Mouse (Mus musculus) liver, embryonic 15.5 days (tissue): ENCODE data around the gene Cypt3. TPM values are rescaled to one million over a fixed set of nuclear protein-coding genes. Genes with fewer than 3 reads are reported as not detected.

ENCODE experiments used
- ATAC-seq: fragments of 200-750 bp; cut with Nextera tagmentation; 2 replicates; pipeline ENCODE4 v1.8.0; 2017; ENCODE audit warnings: moderate number of reproducible peaks, mild to moderate bottlenecking, moderate library complexity; ENCODE audit not compliant: insufficient read depth
- H3K27ac ChIP-seq: fragments of 300-500 bp; sonication (generic); replicated peaks from 2 replicates; pipeline ENCODE4 v1.5.1; 2015; ENCODE audit warnings: mild to moderate bottlenecking, inconsistent platforms
- H3K27me3 ChIP-seq: fragments of 300-500 bp; sonication (generic); 2 replicates; pipeline ENCODE4 v1.6.1; 2015; ENCODE audit warnings: mild to moderate bottlenecking, inconsistent platforms
- H3K36me3 ChIP-seq: fragments of 300-500 bp; sonication (generic); replicated peaks from 2 replicates; pipeline ENCODE4 v1.6.1; 2015; ENCODE audit warnings: moderate library complexity, mild to moderate bottlenecking, inconsistent platforms
- H3K4me1 ChIP-seq: fragments of 300-500 bp; sonication (generic); replicated peaks from 2 replicates; pipeline ENCODE4 v1.6.1; 2015; ENCODE audit warnings: inconsistent platforms
- H3K4me2 ChIP-seq: fragments of 300-500 bp; sonication (generic); 2 replicates; pipeline ENCODE4 v1.6.1; 2015; ENCODE audit warnings: moderate library complexity, mild to moderate bottlenecking, inconsistent platforms
- H3K4me3 ChIP-seq: fragments of 300-500 bp; sonication (generic); replicated peaks from 2 replicates; pipeline ENCODE4 v1.5.1; 2015; ENCODE audit warnings: mild to moderate bottlenecking, inconsistent platforms
- H3K9ac ChIP-seq: fragments of 300-500 bp; sonication (generic); 2 replicates; pipeline ENCODE4 v1.6.1; 2015; ENCODE audit warnings: moderate library complexity, mild to moderate bottlenecking, inconsistent platforms
- H3K9me3 ChIP-seq: fragments of 300-500 bp; sonication (generic); replicated peaks from 2 replicates; pipeline ENCODE4 v1.6.1; 2016; ENCODE audit warnings: inconsistent platforms
- WGBS: fragments of 180-500 bp; shearing (Covaris S2); methylation state at CpG from one replicate; pipeline ENCODE4 v1.1.7; 2015; ENCODE audit warnings: mixed read lengths; ENCODE audit not compliant: insufficient replicate concordance; 5-methylcytosine and 5-hydroxymethylcytosine counted together
- polyA plus RNA-seq: library from polyadenylated mRNA; unstranded; fragments of >200 nt; fragmentation: Nextera tagmentation; extraction: Ambion mirVana; gene quantifications from 2 replicates; pipeline ENCODE4 v1.2.1, GENCODE M21; 2015

The Cypt3 gene
- polyA plus RNA-seq, result not detected in 2 replicates

GRCm38 (mm10) chrX:153558293-153558692 lies at the start of gene Cypt3:
TSS of gene Cypt3 (plus strand) at chrX:153558593.
- WGBS, result 58% methylated on average over 7 of the region's 7 CpGs
- H3K27ac ChIP-seq, result no peak within 1 kb of the TSS
- H3K9ac ChIP-seq, result no peak within 1 kb of the TSS
- H3K4me1 ChIP-seq, result no peaks in the 10 kb centered on the region
- no peaks in the 10 kb centered on the region for H3K36me3 ChIP-seq
- no peaks in the 10 kb centered on the region for H3K9me3 ChIP-seq
- ATAC-seq, result no peak
- H3K4me3 ChIP-seq, result no peak within 1 kb of the TSS
- no peaks in the 10 kb centered on the region for H3K27me3 ChIP-seq
- H3K4me2 ChIP-seq, result no peak within 1 kb of the TSS

DNA sequence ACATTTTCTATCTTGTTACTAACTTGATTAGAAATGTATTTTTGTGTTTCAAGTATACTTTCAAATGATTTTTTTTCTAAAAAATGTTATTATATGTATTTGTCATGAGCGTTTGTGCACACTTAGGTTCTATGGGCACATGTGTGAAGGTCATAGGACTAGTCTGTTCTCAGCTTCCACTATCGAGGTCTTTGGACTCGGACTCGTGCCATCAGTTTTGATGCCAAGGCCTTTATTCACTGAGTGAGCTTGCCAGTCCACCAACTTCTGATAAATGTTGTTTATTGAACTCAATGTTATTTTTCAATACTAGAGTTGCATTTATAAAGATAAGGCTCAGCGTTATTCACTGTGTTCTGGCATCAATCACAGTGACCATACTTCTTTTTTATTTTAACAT lies 42.9 kb upstream of the Cypt3 start:
- WGBS, result 62% methylated on average over 5 of the region's 5 CpGs

GRCm38 (mm10) chrX:153528399-153528798 lies 30.0 kb upstream of the Cypt3 start:
- no peak overlapping the region for H3K4me2 ChIP-seq
- H3K4me3 ChIP-seq, result no peak overlapping the region
- H3K9ac ChIP-seq, result no peak overlapping the region
- no peaks in the 10 kb centered on the region for H3K27me3 ChIP-seq
- no peaks in the 10 kb centered on the region for H3K9me3 ChIP-seq
- H3K36me3 ChIP-seq, result no peaks in the 10 kb centered on the region
- WGBS, result 19% methylated on average over 2 of the region's 2 CpGs
- no peak overlapping the region for H3K27ac ChIP-seq
- no peak for ATAC-seq
- no peaks in the 10 kb centered on the region for H3K4me1 ChIP-seq

More for the DNA sequence above, 42.9 kb upstream of the Cypt3 start:
- Histone ChIP-seq H3K27me3 (no peaks in the 10 kb centered on the region), H3K4me1 (no peaks in the 10 kb centered on the region), H3K9me3 (no peaks in the 10 kb centered on the region), H3K27ac (no peak overlapping the region), H3K4me2 (no peak overlapping the region), H3K4me3 (no peak overlapping the region), H3K9ac (no peak overlapping the region), H3K36me3 (no peaks in the 10 kb centered on the region)
- no peak for ATAC-seq

- no peak overlapping the region for H3K4me2 ChIP-seq
- ATAC-seq, result no peak
- H3K4me3 ChIP-seq, result no peak overlapping the region
- no peaks in the 10 kb centered on the region for H3K27me3 ChIP-seq
- no peaks in the 10 kb centered on the region for H3K4me1 ChIP-seq
- H3K9ac ChIP-seq, result no peak overlapping the region
- 57% methylated on average over 2 of the region's 2 CpGs for whole genome bisulfite sequencing
- no peak overlapping the region for H3K27ac ChIP-seq
- no peaks in the 10 kb centered on the region for H3K9me3 ChIP-seq
- no peaks in the 10 kb centered on the region for H3K36me3 ChIP-seq
Observed at GRCm38 (mm10) chrX:153556634-153557033, 1.8 kb upstream of the Cypt3 start.

GRCm38 (mm10) chrX:153564650-153565049 lies 6.3 kb downstream of the Cypt3 start:
- Histone ChIP-seq H3K27me3 (no peaks in the 10 kb centered on the region), H3K9me3 (no peaks in the 10 kb centered on the region), H3K9ac (no peak overlapping the region), H3K4me3 (no peak overlapping the region), H3K4me2 (no peak overlapping the region), H3K36me3 (no peaks in the 10 kb centered on the region), H3K27ac (no peak overlapping the region), H3K4me1 (no peaks in the 10 kb centered on the region)
- WGBS, result 43% methylated on average over 1 of the region's 1 CpGs
- no peak for ATAC-seq

- Histone ChIP-seq H3K27ac (no peak overlapping the region), H3K4me2 (no peak overlapping the region), H3K36me3 (no peaks in the 10 kb centered on the region), H3K27me3 (no peaks in the 10 kb centered on the region), H3K4me1 (no peaks in the 10 kb centered on the region), H3K4me3 (no peak overlapping the region), H3K9me3 (no peaks in the 10 kb centered on the region), H3K9ac (no peak overlapping the region)
- ATAC-seq, result no peak
- 29% methylated on average over 2 of the region's 2 CpGs for WGBS
Observed at GRCm38 (mm10) chrX:153599583-153599982, 41.2 kb downstream of the Cypt3 start.

Other genes with a start within 250 kb of the Cypt3 start
- 3.1 and 3.6 TPM in 2 replicates for gene Ubqln2, start 60.4 kb upstream of the Cypt3 start, polyA plus RNA-seq
- 0.66 and 0.67 TPM in 2 replicates for gene Kctd12b, start 137.8 kb downstream of the Cypt3 start, polyA plus RNA-seq
- gene Nbdy, start 165.0 kb downstream of the Cypt3 start, polyA plus RNA-seq, result 17.3 and 17.6 TPM in 2 replicates